Mouse (Mus musculus) frontal cortex, postnatal 25 days (tissue): ENCODE measurements around the gene Timm22.
A peak's percentile ranks its signal among the peaks of the same experiment; 100 is the strongest.

ENCODE experiments used
- DNase-seq, 2 experiments: peaks; one replicate each; pipeline ENCODE4 v3.0.0; 2022; ENCODE audit warnings: low spot score in 2 of 2

The Timm22 gene

GRCm38 (mm10) chr11:76406702-76407583 lies at the start of gene Timm22:
Gene Timm22 (plus strand): TSS chr11:76406952.
- DNase-seq, result peak; percentile 98

- no peak for DNase-seq
Observed at GRCm38 (mm10) chr11:76357464-76357863, 49.3 kb upstream of the Timm22 start.

GRCm38 (mm10) chr11:76358628-76359320 lies 48.0 kb upstream of the Timm22 start:
- no peak for DNase-seq

GRCm38 (mm10) chr11:76360255-76360654 lies 46.5 kb upstream of the Timm22 start:
- DNase-seq, result no peak

- no peak for DNase-seq
Observed at GRCm38 (mm10) chr11:76361422-76361821, 45.3 kb upstream of the Timm22 start.

- no peak for DNase-seq
Observed at GRCm38 (mm10) chr11:76363178-76363577, 43.6 kb upstream of the Timm22 start.

GRCm38 (mm10) chr11:76363636-76364035 lies 43.1 kb upstream of the Timm22 start:
- DNase-seq, result no peak

- DNase-seq, result no peak
Observed at GRCm38 (mm10) chr11:76364038-76364437, 42.7 kb upstream of the Timm22 start.

GRCm38 (mm10) chr11:76366720-76367119 lies 40.0 kb upstream of the Timm22 start:
- DNase-seq, result no peak

GRCm38 (mm10) chr11:76370491-76370890 lies 36.3 kb upstream of the Timm22 start:
- DNase-seq, result no peak

- DNase-seq, result no peak
Observed at GRCm38 (mm10) chr11:76372120-76372519, 34.6 kb upstream of the Timm22 start.

- DNase-seq, result no peak
Observed at GRCm38 (mm10) chr11:76372534-76372933, 34.2 kb upstream of the Timm22 start.

GRCm38 (mm10) chr11:76374491-76375185 lies 32.1 kb upstream of the Timm22 start:
- no peak for DNase-seq

GRCm38 (mm10) chr11:76376425-76376824 lies 30.3 kb upstream of the Timm22 start:
- DNase-seq, result no peak

GRCm38 (mm10) chr11:76379921-76380544 lies 26.7 kb upstream of the Timm22 start:
- no peak for DNase-seq

GRCm38 (mm10) chr11:76381201-76381885 lies 25.4 kb upstream of the Timm22 start:
- DNase-seq, result no peak

GRCm38 (mm10) chr11:76382711-76383324 lies 23.9 kb upstream of the Timm22 start:
- DNase-seq, result no peak

GRCm38 (mm10) chr11:76384307-76384706 lies 22.4 kb upstream of the Timm22 start:
- DNase-seq, result no peak

- no peak for DNase-seq
Observed at GRCm38 (mm10) chr11:76385017-76385416, 21.7 kb upstream of the Timm22 start.

GRCm38 (mm10) chr11:76385746-76386145 lies 21.0 kb upstream of the Timm22 start:
- DNase-seq, result no peak

- DNase-seq, result no peak
Observed at GRCm38 (mm10) chr11:76387097-76387496, 19.7 kb upstream of the Timm22 start.
